ENCODE assay signal across 20 mouse cellular contexts in the genomic region with DNA sequence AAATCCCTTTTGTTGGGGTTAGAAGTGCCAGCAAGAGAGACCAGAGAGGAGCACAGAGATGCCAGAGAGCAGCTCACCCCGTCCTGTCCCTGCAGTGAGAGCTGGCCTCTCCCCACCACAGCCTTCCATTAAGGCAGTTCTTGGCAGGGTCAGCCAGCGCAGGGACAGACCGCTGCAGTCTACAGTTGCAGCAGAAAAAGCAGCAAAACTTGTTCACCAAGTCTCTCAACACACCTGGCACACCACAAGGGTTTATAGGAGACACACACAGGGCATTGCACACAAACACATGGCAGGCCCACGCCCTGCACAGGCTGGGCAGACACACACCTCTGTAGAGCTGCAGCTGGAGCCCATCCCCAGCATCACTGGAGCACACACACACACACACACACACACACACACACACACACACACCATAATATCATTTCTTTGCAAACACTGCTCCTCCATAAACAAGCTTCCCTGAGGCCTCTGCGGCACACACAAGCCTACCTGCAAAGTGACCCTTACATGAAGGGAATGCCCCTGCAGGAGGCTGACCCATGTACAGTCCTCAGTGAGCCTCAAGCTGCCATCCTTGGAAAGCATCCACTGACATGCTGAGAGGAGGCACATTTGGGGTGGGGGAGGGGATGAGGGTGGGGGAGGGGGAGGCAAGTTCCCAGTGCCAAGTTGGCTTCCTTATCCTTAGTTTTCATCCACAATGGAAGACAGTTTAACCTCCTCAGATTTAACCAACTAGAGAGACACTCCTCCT. TPM values are rescaled to one million over a fixed set of nuclear protein-coding genes. Genes with fewer than 3 reads are reported as not detected.
DNase-seq lines count a peak whose midpoint lies in the region; ATAC-seq and TF ChIP-seq lines count a peak whose summit lies in the region.
"Had no signal": no experiment of that assay in that cellular context is flagged by ENCODE, and none has a peak within 500 bp of the region (broad histone marks: within the 10 kb centered on the region; RNA-seq: fewer than 3 reads in every experiment).

No protein-coding gene starts in this region.

- no peaks in the 10 kb centered on the region for H3K27me3 ChIP-seq in liver, adult 2 months (ENCODE audit: control insufficient read depth, insufficient read depth, low read length)
- H3K27me3 ChIP-seq in CH12.LX (replicated peaks) = no peaks in the 10 kb centered on the region
- no peaks in the 10 kb centered on the region for H3K27me3 ChIP-seq in intestine, embryonic 16.5 days (replicated peaks; ENCODE audit: control insufficient read depth, insufficient read depth, low read length)
- H3K27me3 ChIP-seq: embryonic facial prominence, embryonic 12.5 days; hindbrain, embryonic 15.5 days had no signal

- no peaks in the 10 kb centered on the region for H3K36me3 ChIP-seq in liver, adult 2 months (ENCODE audit: control insufficient read depth, insufficient read depth, low read length)
- H3K36me3 ChIP-seq in CH12.LX (replicated peaks in 1 of 2; ENCODE audit: control insufficient read depth in 1 of 2, insufficient read depth in 1 of 2, low read length in 1 of 2) = no peaks in the 10 kb centered on the region
- H3K36me3 ChIP-seq in intestine, embryonic 16.5 days (ENCODE audit: control insufficient read depth, insufficient read depth, low read length) = no peaks in the 10 kb centered on the region
- H3K36me3 ChIP-seq: embryonic facial prominence, embryonic 12.5 days; hindbrain, embryonic 15.5 days had no signal

- no peaks in the 10 kb centered on the region for H3K79me2 ChIP-seq in liver, adult 2 months (ENCODE audit: control insufficient read depth, insufficient read depth, low read length)
- H3K79me2 ChIP-seq in CH12.LX (replicated peaks; ENCODE audit: control insufficient read depth, extremely low read depth, insufficient read depth, poor library complexity, severe bottlenecking) = no peaks in the 10 kb centered on the region

- intact Hi-C loops in gastrocnemius, adult 2 months (cut with DNase I) = no loop called here

- TF ChIP-seq CTCF in gastrocnemius, adult 2 months (IDR thresholded peaks at IDR 0.05) = no peak
- no peak for TF ChIP-seq CTCF in liver, adult 2 months (IDR thresholded peaks at IDR 0.05; ENCODE audit: low read depth, low read length)
- no peak for TF ChIP-seq CTCF in CH12.LX (conservative IDR thresholded peaks at IDR 0.05 in 1 of 2, IDR thresholded peaks at IDR 0.05 in 1 of 2; ENCODE audit: low read depth in 2 of 2, low read length in 2 of 2)

- in situ Hi-C loops in CH12.LX (cut with MboI; ENCODE audit: low pct_ligation_motif_present, low pct_unique_long_range_greater_than_20kb, low sequenced_read_pairs) = no loop called here

- peaks cover 8% of the 10 kb centered on the region; the same call in 1 of the 2 replicates for H3K4me1 ChIP-seq in liver, adult 2 months (ENCODE audit: control insufficient read depth, insufficient read depth, low read length)
- H3K4me1 ChIP-seq in CH12.LX (ENCODE audit: control insufficient read depth in 1 of 2, insufficient read depth in 2 of 2) = peaks cover 2 to 21% of the 10 kb centered on the region in 2 experiments; a peak in 3 of 4 replicates
- peaks cover 66% of the 10 kb centered on the region for H3K4me1 ChIP-seq in intestine, embryonic 16.5 days (ENCODE audit: control insufficient read depth, insufficient read depth, low read length)

- TF ChIP-seq POLR2A in liver, adult 2 months (IDR thresholded peaks at IDR 0.05; ENCODE audit: extremely low read depth, insufficient read depth, low read length) = no peak
- no peak for TF ChIP-seq POLR2A in CH12.LX (IDR thresholded peaks at IDR 0.05; ENCODE audit: low read depth, low read length)

- DNase-seq in gastrocnemius, adult 2 months = no peak
- DNase-seq in gastrocnemius, postnatal 4 days (ENCODE audit: low spot score in 2 of 2) = no peak
- DNase-seq in liver, adult 2 months (ENCODE audit: extremely low read depth, low read depth, low spot score) = no peak
- DNase-seq in liver = no peak
- DNase-seq in CH12.LX (ENCODE audit: extremely low read depth) = no peak
- no peak for DNase-seq in spleen, postnatal 14 days (ENCODE audit: low spot score in 2 of 2)
- no peak for DNase-seq in urinary bladder, postnatal 10 days (ENCODE audit: low spot score)
- DNase-seq: adrenal gland, adult 8-10 months; B cell, adult 2 months; cerebellum, adult 9-11 months; forebrain, postnatal 0 days; gastrocnemius, postnatal 14 days; midbrain, embryonic 14.5 days; right cerebral cortex, postnatal 25 days had no signal

- no peaks in the 10 kb centered on the region for H3K9me3 ChIP-seq in CH12.LX (replicated peaks; ENCODE audit: low read length)
- H3K9me3 ChIP-seq in intestine, embryonic 16.5 days (ENCODE audit: control insufficient read depth, low read length) = no peaks in the 10 kb centered on the region
- H3K9me3 ChIP-seq: embryonic facial prominence, embryonic 12.5 days; hindbrain, embryonic 15.5 days had no signal

- TF ChIP-seq RAD21 in CH12.LX (IDR thresholded peaks at IDR 0.05; ENCODE audit: low read depth, low read length) = no peak

- H3K4me3 ChIP-seq in gastrocnemius, adult 2 months = no peak overlapping the region
- no peak overlapping the region for H3K4me3 ChIP-seq in liver, adult 2 months (ENCODE audit: insufficient read depth, low read depth, low read length)
- no peak overlapping the region for H3K4me3 ChIP-seq in CH12.LX (replicated peaks in 1 of 3; ENCODE audit: low read depth in 2 of 3, low read length in 2 of 3, poor library complexity in 1 of 3)
- H3K4me3 ChIP-seq in intestine, embryonic 16.5 days (ENCODE audit: low read length) = no peak overlapping the region
- H3K4me3 ChIP-seq: embryonic facial prominence, embryonic 12.5 days; hindbrain, embryonic 15.5 days had no signal

- no peak overlapping the region for H3K9ac ChIP-seq in liver, adult 2 months (ENCODE audit: low read depth, low read length)
- no peak overlapping the region for H3K9ac ChIP-seq in CH12.LX (ENCODE audit: insufficient read depth, low read depth)
- H3K9ac ChIP-seq in intestine, embryonic 16.5 days (ENCODE audit: low read depth, low read length) = peak overlapping the region; percentile 38
- H3K9ac ChIP-seq: embryonic facial prominence, embryonic 12.5 days; forebrain, postnatal 0 days; hindbrain, embryonic 15.5 days had no signal

- peak; percentile 24; the same call in 1 of the 2 replicates for ATAC-seq in intestine, embryonic 16.5 days
- ATAC-seq: forebrain, postnatal 0 days had no signal

- H3K4me2 ChIP-seq in CH12.LX (ENCODE audit: insufficient read depth, low read depth, poor library complexity, severe bottlenecking) = no peak overlapping the region
- no peak overlapping the region for H3K4me2 ChIP-seq in intestine, embryonic 16.5 days (ENCODE audit: low read depth, low read length)
- H3K4me2 ChIP-seq: embryonic facial prominence, embryonic 12.5 days; hindbrain, embryonic 15.5 days had no signal

- peak overlapping the region; percentile 82 for H3K27ac ChIP-seq in gastrocnemius, adult 2 months
- 0 out of 2 replicates have a peak overlapping the region, but pooled peaks have one; percentile 18 for H3K27ac ChIP-seq in liver, adult 2 months (replicated peaks; ENCODE audit: insufficient read depth, low read depth, low read length)
- H3K27ac ChIP-seq in CH12.LX (ENCODE audit: insufficient read depth, low read depth) = no peak overlapping the region
- H3K27ac ChIP-seq in intestine, embryonic 16.5 days (ENCODE audit: low read length) = peak overlapping the region; percentile 60
- H3K27ac ChIP-seq: embryonic facial prominence, embryonic 12.5 days; hindbrain, embryonic 15.5 days had no signal

- dilution Hi-C loops in CH12.LX (cut with MboI; ENCODE audit: extremely low pct_ligation_motif_present, extremely low pct_unique_long_range_greater_than_20kb, low sequenced_read_pairs) = no loop called here

- no peak for TF ChIP-seq EP300 in CH12.LX (IDR thresholded peaks at IDR 0.05; ENCODE audit: low read length)

- WGBS in liver, adult 2 months = 89% methylated on average over 5 of the region's 5 CpGs
- 63% methylated on average over 5 of the region's 5 CpGs for WGBS in intestine, embryonic 16.5 days

TF ChIP-seq in CH12.LX, 34 proteins besides CTCF, POLR2A, EP300 and RAD21 (continues in another document):
- 0 out of 2 replicates have a peak, but pooled peaks have one; percentile 41 for TF ChIP-seq CHD2 (IDR thresholded peaks at IDR 0.05; ENCODE audit: low read length)

RNA-seq across cellular contexts. Expression of a gene that starts 16.2 kb away (rescaled TPM):
- 10 to 100 TPM in 1 of 2 experiments, 1 to 10 TPM in 1; 6.8 to 10.0 TPM for total RNA-seq in gastrocnemius, adult 2 months (2021)
- 10 to 100 TPM; 26.0 to 27.1 TPM for total RNA-seq in gastrocnemius, postnatal 4 days (2021)
- total RNA-seq in liver, adult 2 months (2014; rRNA removed) = 1.5 and 2.2 TPM in 2 replicates
- 1.4 and 2.4 TPM in 2 replicates for polyA plus RNA-seq in liver, adult 2 months (2012; rRNA removed)
- 2.2 and 3.4 TPM in 2 replicates for total RNA-seq in CH12.LX (2012; rRNA removed)
- total RNA-seq in CH12.LX (2014; rRNA removed) = 0.63 and 0.70 TPM in 2 replicates
- polyA plus RNA-seq in CH12.LX (2012; ENCODE audit: insufficient read length, low read depth) = 1.5 and 1.7 TPM in 2 replicates
- polyA plus RNA-seq in intestine, embryonic 16.5 days (2015; fragmentation: Nextera tagmentation; extraction: Ambion mirVana) = 7.4 and 7.9 TPM in 2 replicates

RNA-seq across cellular contexts. Expression of a gene that starts 27.1 kb away (rescaled TPM):
- total RNA-seq in gastrocnemius, adult 2 months (2021) = 1 to 10 TPM; 7.2 to 9.3 TPM
- 10 to 100 TPM; 13.0 to 13.8 TPM for total RNA-seq in gastrocnemius, postnatal 4 days (2021)
- 2.6 and 4.9 TPM in 2 replicates for total RNA-seq in liver, adult 2 months (2014; rRNA removed)
- 7.7 and 9.4 TPM in 2 replicates for polyA plus RNA-seq in liver, adult 2 months (2012; rRNA removed)
- total RNA-seq in CH12.LX (2012; rRNA removed) = 11.6 and 14.8 TPM in 2 replicates
- 4.3 and 5.1 TPM in 2 replicates for total RNA-seq in CH12.LX (2014; rRNA removed)
- 8.5 and 11.6 TPM in 2 replicates for polyA plus RNA-seq in CH12.LX (2012; ENCODE audit: insufficient read length, low read depth)
- 23.6 and 26.8 TPM in 2 replicates for polyA plus RNA-seq in intestine, embryonic 16.5 days (2015; fragmentation: Nextera tagmentation; extraction: Ambion mirVana)

RNA-seq across cellular contexts. Expression of a gene that starts 35.1 kb away (rescaled TPM):
- 1,000 to 10,000 TPM in 1 of 2 experiments, 100 to 1,000 TPM in 1; 819 to 1,877 TPM for total RNA-seq in gastrocnemius, adult 2 months (2021)
- total RNA-seq in gastrocnemius, postnatal 4 days (2021) = 10 to 100 TPM; 40.6 to 50.4 TPM
- total RNA-seq in liver, adult 2 months (2014; rRNA removed) = not detected in 2 replicates
- not detected in 2 replicates for polyA plus RNA-seq in liver, adult 2 months (2012; rRNA removed)
- total RNA-seq in CH12.LX (2012; rRNA removed) (0.08 TPM in 1 of 2 replicates, not detected in the other), CH12.LX (2014; rRNA removed) (not detected in 2 replicates)
- 1.7 and 3.9 TPM in 2 replicates for polyA plus RNA-seq in CH12.LX (2012; ENCODE audit: insufficient read length, low read depth)
- polyA plus RNA-seq in intestine, embryonic 16.5 days (2015; fragmentation: Nextera tagmentation; extraction: Ambion mirVana) = 0.37 TPM in 1 of 2 replicates, not detected in the other
- total RNA-seq: adrenal gland, adult 8-10 months; ES-E14; left cerebral cortex, postnatal 36 days had no signal
- polyA plus RNA-seq: heart, embryonic 14.5 days; midbrain, embryonic 14.5 days had no signal

RNA-seq across cellular contexts. Expression of a gene that starts 37.7 kb away (rescaled TPM):
- total RNA-seq in gastrocnemius, adult 2 months (2021) = 1,000 to 10,000 TPM; 1,971 to 4,216 TPM
- 100 to 1,000 TPM; 129 to 140 TPM for total RNA-seq in gastrocnemius, postnatal 4 days (2021)
- total RNA-seq in liver, adult 2 months (2014; rRNA removed) = 1.8 and 2.0 TPM in 2 replicates
- 3.5 and 5.1 TPM in 2 replicates for polyA plus RNA-seq in liver, adult 2 months (2012; rRNA removed)
- total RNA-seq in CH12.LX (2012; rRNA removed) (6.1 and 6.7 TPM in 2 replicates), CH12.LX (2014; rRNA removed) (2.8 and 4.1 TPM in 2 replicates)
- polyA plus RNA-seq in CH12.LX (2012; ENCODE audit: insufficient read length, low read depth) = 3.7 and 4.9 TPM in 2 replicates
- polyA plus RNA-seq in intestine, embryonic 16.5 days (2015; fragmentation: Nextera tagmentation; extraction: Ambion mirVana) = 12.7 and 14.6 TPM in 2 replicates

Comparison
In these comparisons a context has a peak if more than half of its experiments do, and no peak if none do; other contexts are left out.
1. RNA of a gene that starts 35.1 kb away (total RNA-seq): 819 to 1,877 TPM in gastrocnemius, adult 2 months and 40.6 to 50.4 TPM in gastrocnemius, postnatal 4 days; 0.08 TPM in CH12.LX and not detected in liver, adult 2 months; every median in the first group is over 10 times any median in the second.